Mouse (Mus musculus) hindbrain, embryonic 15.5 days (tissue): Measurements from ENCODE around the gene Cacng4. TPM values are rescaled to one million over a fixed set of nuclear protein-coding genes. Genes with fewer than 3 reads are reported as not detected.

Experiments
- ATAC-seq: fragments of 200-750 bp; cut with Nextera tagmentation; 2 replicates; pipeline ENCODE4 v1.8.0; 2017; ENCODE audit warnings: low read depth, moderate number of reproducible peaks, moderate TSS enrichment; ENCODE audit not compliant: low FRiP score
- H3K27ac ChIP-seq: fragments of 300-500 bp; sonication (generic); replicated peaks from 2 replicates; pipeline ENCODE4 v1.5.1; 2015; ENCODE audit warnings: mild to moderate bottlenecking, inconsistent platforms
- H3K27me3 ChIP-seq: fragments of 300-500 bp; sonication (generic); 2 replicates; pipeline ENCODE4 v1.6.1; 2015; ENCODE audit warnings: control low read depth, inconsistent platforms
- H3K36me3 ChIP-seq: fragments of 300-500 bp; sonication (generic); 2 replicates; pipeline ENCODE4 v1.6.1; 2015; ENCODE audit warnings: control low read depth, inconsistent platforms
- H3K4me1 ChIP-seq: fragments of 300-500 bp; sonication (generic); replicated peaks from 2 replicates; pipeline ENCODE4 v1.6.1; 2015; ENCODE audit warnings: control low read depth, inconsistent platforms
- H3K4me2 ChIP-seq: fragments of 300-500 bp; sonication (generic); 2 replicates; pipeline ENCODE4 v1.6.1; 2015; ENCODE audit warnings: moderate library complexity, mild to moderate bottlenecking, inconsistent platforms
- H3K4me3 ChIP-seq: fragments of 300-500 bp; sonication (generic); 2 replicates; pipeline ENCODE4 v1.5.1; 2015; ENCODE audit warnings: mild to moderate bottlenecking, inconsistent platforms
- H3K9ac ChIP-seq: fragments of 300-500 bp; sonication (generic); 2 replicates; pipeline ENCODE4 v1.6.1; 2015; ENCODE audit warnings: inconsistent platforms
- H3K9me3 ChIP-seq: fragments of 300-500 bp; sonication (generic); 2 replicates; pipeline ENCODE4 v1.6.1; 2016; ENCODE audit warnings: control low read depth, inconsistent platforms
- WGBS: fragments of 180-500 bp; shearing (Covaris S2); methylation state at CpG from one replicate; pipeline ENCODE4 v1.1.7; 2015; 5-methylcytosine and 5-hydroxymethylcytosine counted together
- polyA plus RNA-seq: library from polyadenylated mRNA; unstranded; fragments of >200 nt; fragmentation: Nextera tagmentation; extraction: Ambion mirVana; gene quantifications from 2 replicates; pipeline ENCODE4 v1.2.1, GENCODE M21; 2015

The Cacng4 gene
- polyA plus RNA-seq, 1 experiment from 2014 or later, result 81.1 TPM

GRCm38 (mm10) chr11:107768361-107768760 is 26.0 kb downstream of the Cacng4 start:
- Histone ChIP-seq H3K4me2 (no peak overlapping the region), H3K4me3 (no peak overlapping the region), H3K27me3 (no peaks in the 10 kb centered on the region), H3K36me3 (no peaks in the 10 kb centered on the region), H3K9me3 (no peaks in the 10 kb centered on the region), H3K27ac (peak overlapping the region; percentile 48), H3K9ac (no peak overlapping the region), H3K4me1 (peaks cover 71% of the 10 kb centered on the region)
- no peak for ATAC-seq
- WGBS, result 35% methylated on average over 8 of the region's 8 CpGs

- WGBS, result 33% methylated on average over 12 of the region's 12 CpGs
- peak overlapping the region; percentile 16 for H3K27ac ChIP-seq
- no peaks in the 10 kb centered on the region for H3K27me3 ChIP-seq
- no peak for ATAC-seq
- no peaks in the 10 kb centered on the region for H3K9me3 ChIP-seq
- H3K4me3 ChIP-seq, result no peak overlapping the region
- H3K4me1 ChIP-seq, result peaks cover 72% of the 10 kb centered on the region
- H3K36me3 ChIP-seq, result no peaks in the 10 kb centered on the region
- H3K9ac ChIP-seq, result no peak overlapping the region
- H3K4me2 ChIP-seq, result no peak overlapping the region
Measured at GRCm38 (mm10) chr11:107766932-107767331, 27.4 kb downstream of the Cacng4 start.

GRCm38 (mm10) chr11:107762688-107763460 is 31.5 kb downstream of the Cacng4 start:
- H3K4me3 ChIP-seq, result no peak overlapping the region
- H3K27me3 ChIP-seq, result no peaks in the 10 kb centered on the region
- H3K4me2 ChIP-seq, result no peak overlapping the region; the same call in 1 of the 2 replicates
- no peak overlapping the region for H3K9ac ChIP-seq
- WGBS, result 17% methylated on average over 8 of the region's 8 CpGs
- H3K27ac ChIP-seq, result peak overlapping the region; percentile 82
- ATAC-seq, result peak; percentile 80
- peaks cover 77% of the 10 kb centered on the region for H3K4me1 ChIP-seq
- H3K36me3 ChIP-seq, result no peaks in the 10 kb centered on the region
- no peaks in the 10 kb centered on the region for H3K9me3 ChIP-seq

- Histone ChIP-seq H3K4me3 (no peak overlapping the region), H3K27me3 (no peaks in the 10 kb centered on the region), H3K36me3 (no peaks in the 10 kb centered on the region), H3K27ac (peak overlapping the region; percentile 82), H3K4me1 (peaks cover 67% of the 10 kb centered on the region), H3K4me2 (no peak overlapping the region), H3K9me3 (no peaks in the 10 kb centered on the region), H3K9ac (no peak overlapping the region)
- 50% methylated on average over 10 of the region's 10 CpGs for WGBS
- ATAC-seq, result no peak
Measured at GRCm38 (mm10) chr11:107761790-107762500, 32.4 kb downstream of the Cacng4 start.

- Histone ChIP-seq H3K27me3 (no peaks in the 10 kb centered on the region), H3K9ac (no peak overlapping the region), H3K4me2 (no peak overlapping the region), H3K4me1 (peaks cover 60% of the 10 kb centered on the region), H3K27ac (peak overlapping the region; percentile 82), H3K4me3 (no peak overlapping the region), H3K9me3 (no peaks in the 10 kb centered on the region), H3K36me3 (no peaks in the 10 kb centered on the region)
- 29% methylated on average over 10 of the region's 10 CpGs for WGBS
- peak; percentile 12; the same call in 1 of the 2 replicates for ATAC-seq
Measured at GRCm38 (mm10) chr11:107760001-107760400, 34.4 kb downstream of the Cacng4 start.

GRCm38 (mm10) chr11:107759516-107759915 is 34.8 kb downstream of the Cacng4 start:
- no peaks in the 10 kb centered on the region for H3K9me3 ChIP-seq
- peaks cover 60% of the 10 kb centered on the region for H3K4me1 ChIP-seq
- 62% methylated on average over 9 of the region's 9 CpGs for WGBS
- no peak overlapping the region for H3K4me3 ChIP-seq
- no peak overlapping the region for H3K4me2 ChIP-seq
- H3K36me3 ChIP-seq, result no peaks in the 10 kb centered on the region
- H3K27me3 ChIP-seq, result no peaks in the 10 kb centered on the region
- H3K27ac ChIP-seq, result peak overlapping the region; percentile 82
- peak; percentile 31; the same call in 1 of the 2 replicates for ATAC-seq
- no peak overlapping the region for H3K9ac ChIP-seq

GRCm38 (mm10) chr11:107749114-107749513 is 45.2 kb downstream of the Cacng4 start:
- no peak for ATAC-seq
- WGBS, result 68% methylated on average over 5 of the region's 5 CpGs
- Histone ChIP-seq H3K4me3 (no peak overlapping the region), H3K9me3 (no peaks in the 10 kb centered on the region), H3K27me3 (no peaks in the 10 kb centered on the region), H3K9ac (no peak overlapping the region), H3K4me1 (peaks cover 10% of the 10 kb centered on the region), H3K36me3 (no peaks in the 10 kb centered on the region), H3K27ac (0 out of 2 replicates have a peak overlapping the region, but pooled peaks have one; percentile 6), H3K4me2 (no peak overlapping the region)

- Histone ChIP-seq H3K36me3 (no peaks in the 10 kb centered on the region), H3K4me3 (no peak overlapping the region), H3K4me1 (peaks cover 8% of the 10 kb centered on the region), H3K9ac (no peak overlapping the region), H3K9me3 (no peaks in the 10 kb centered on the region), H3K27ac (no peak overlapping the region), H3K4me2 (no peak overlapping the region), H3K27me3 (no peaks in the 10 kb centered on the region)
- WGBS, result 63% methylated on average over 5 of the region's 5 CpGs
- no peak for ATAC-seq
Measured at GRCm38 (mm10) chr11:107748243-107749035, 45.9 kb downstream of the Cacng4 start.

- WGBS, result 34% methylated on average over 3 of the region's 3 CpGs
- Histone ChIP-seq H3K9me3 (no peaks in the 10 kb centered on the region), H3K4me2 (no peak overlapping the region), H3K4me1 (peaks cover 22% of the 10 kb centered on the region), H3K9ac (no peak overlapping the region), H3K27me3 (no peaks in the 10 kb centered on the region), H3K4me3 (no peak overlapping the region), H3K36me3 (peaks cover 4% of the 10 kb centered on the region), H3K27ac (no peak overlapping the region)
- no peak for ATAC-seq
Measured at GRCm38 (mm10) chr11:107743100-107743499, 51.3 kb downstream of the Cacng4 start.

- H3K4me1 ChIP-seq, result peaks cover 18% of the 10 kb centered on the region
- no peak overlapping the region for H3K4me3 ChIP-seq
- 82% methylated on average over 20 of the region's 20 CpGs for WGBS
- no peak overlapping the region for H3K4me2 ChIP-seq
- H3K36me3 ChIP-seq, result peaks cover 36% of the 10 kb centered on the region
- H3K9me3 ChIP-seq, result no peaks in the 10 kb centered on the region
- H3K27ac ChIP-seq, result no peak overlapping the region
- no peak overlapping the region for H3K9ac ChIP-seq
- no peaks in the 10 kb centered on the region for H3K27me3 ChIP-seq
- no peak for ATAC-seq
Measured at GRCm38 (mm10) chr11:107738418-107739099, 55.8 kb downstream of the Cacng4 start.

GRCm38 (mm10) chr11:107737886-107738285 is 56.5 kb downstream of the Cacng4 start:
- Histone ChIP-seq H3K4me2 (no peak overlapping the region), H3K27ac (no peak overlapping the region), H3K4me3 (no peak overlapping the region), H3K9me3 (no peaks in the 10 kb centered on the region), H3K27me3 (no peaks in the 10 kb centered on the region), H3K9ac (no peak overlapping the region), H3K4me1 (peaks cover 11% of the 10 kb centered on the region), H3K36me3 (peaks cover 43% of the 10 kb centered on the region)
- no peak for ATAC-seq
- 84% methylated on average over 6 of the region's 6 CpGs for WGBS
